Mouse (Mus musculus) liver, adult 2 months (tissue): ENCODE measurements at regions not wholly inside any gene's neighbourhood (a gene's known extent, or its start where the extent isn't known, plus 50 kb on each side); places are given as distances from the start of the nearest gene placed in this dataset.

Experiments used
- CTCF ChIP-seq: fragments of 200-500 bp; IDR thresholded peaks from 2 replicates; pipeline ENCODE4 v1.5.1; 2011; ENCODE audit warnings: low read depth, low read length, control low read depth
- POLR2A ChIP-seq: fragments of 200-500 bp; IDR thresholded peaks from 2 replicates; pipeline ENCODE4 v1.6.1; 2011; ENCODE audit warnings: low read length, control low read depth; ENCODE audit not compliant: insufficient read depth; ENCODE audit errors: extremely low read depth

DNA sequence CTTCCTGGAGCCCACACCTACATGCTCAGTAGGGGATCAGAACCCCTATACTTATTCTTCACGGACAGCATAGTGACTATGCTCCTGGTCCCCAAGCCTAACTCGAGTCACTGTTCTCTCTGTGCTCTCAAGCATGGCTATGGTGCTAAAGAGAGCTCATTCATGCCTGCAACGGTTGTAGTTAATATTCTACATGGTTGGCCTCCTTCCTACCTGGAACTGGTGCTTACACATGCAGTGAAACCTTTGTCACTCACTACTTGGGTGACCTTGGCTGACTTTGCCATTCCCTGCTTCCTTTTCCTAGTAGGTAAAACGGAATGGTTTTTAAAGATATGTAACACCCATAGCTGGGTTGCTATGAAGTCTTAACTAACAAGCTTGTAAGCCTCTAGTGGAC is 70.3 kb upstream of the Gadd45a start:
- TF ChIP-seq CTCF (no peak), POLR2A (no peak)
